Mouse (Mus musculus): ENCODE measurements around the gene Gm5152. TPM values are rescaled to one million over a fixed set of nuclear protein-coding genes. Genes with fewer than 3 reads are reported as not detected.
"Not testable (repeated sequence)": the region's sequence is repeated elsewhere in the genome, so short reads cannot be mapped to it uniquely, and the experiment has no call there.

Gm5152 gene
- not detected in 2 replicates for polyA plus RNA-seq (2012)

GRCm38 (mm10) chr5:10246426-10246825 lies at the start of gene Gm5152:
Gene Gm5152 (minus strand): TSS chr5:10246526.
- not testable (repeated sequence) for H3K4me1 ChIP-seq (ENCODE audit: control insufficient read depth); H3K4me3 ChIP-seq (replicated peaks); H3K36me3 ChIP-seq (ENCODE audit: control insufficient read depth); H3K9me3 ChIP-seq (ENCODE audit: control insufficient read depth, low read length); H3K27me3 ChIP-seq (ENCODE audit: control insufficient read depth)

GRCm38 (mm10) chr5:10254768-10255167 lies 8.4 kb upstream of the Gm5152 start:
- not testable (repeated sequence) for H3K27me3 ChIP-seq (ENCODE audit: control insufficient read depth); H3K36me3 ChIP-seq (ENCODE audit: control insufficient read depth); H3K4me1 ChIP-seq (ENCODE audit: control insufficient read depth); H3K4me3 ChIP-seq (replicated peaks); H3K9me3 ChIP-seq (ENCODE audit: control insufficient read depth, low read length)

GRCm38 (mm10) chr5:10245770-10246169 lies 556 bp downstream of the Gm5152 start:
- not testable (repeated sequence) for H3K4me1 ChIP-seq (ENCODE audit: control insufficient read depth); H3K36me3 ChIP-seq (ENCODE audit: control insufficient read depth); H3K9me3 ChIP-seq (ENCODE audit: control insufficient read depth, low read length); H3K4me3 ChIP-seq (replicated peaks); H3K27me3 ChIP-seq (ENCODE audit: control insufficient read depth)

DNA sequence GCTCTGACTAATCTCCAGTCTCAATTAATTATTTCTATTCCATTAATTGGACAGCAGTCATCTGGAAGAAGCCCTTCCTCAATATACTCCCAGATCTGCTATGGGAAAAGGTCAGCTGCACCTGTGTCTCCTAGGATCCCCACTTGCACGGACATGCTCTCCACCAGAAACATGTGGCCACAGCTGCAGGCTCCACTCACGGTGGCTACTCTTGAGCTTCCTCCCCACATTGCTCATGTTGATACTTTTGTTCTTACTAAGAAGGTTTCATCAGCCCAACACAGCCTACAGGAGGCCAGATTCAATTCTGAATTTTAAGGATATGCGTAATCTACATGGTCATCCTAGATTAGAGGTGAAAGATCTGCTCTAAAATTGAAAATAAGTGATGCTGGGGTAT lies 5.9 kb downstream of the Gm5152 start:
- H3K9me3 ChIP-seq (ENCODE audit: control insufficient read depth, low read length); H3K4me3 ChIP-seq (replicated peaks); H3K36me3 ChIP-seq (ENCODE audit: control insufficient read depth); H3K4me1 ChIP-seq (ENCODE audit: control insufficient read depth); H3K27me3 ChIP-seq (ENCODE audit: control insufficient read depth): not testable (repeated sequence)

GRCm38 (mm10) chr5:10220317-10220716 lies 26.0 kb downstream of the Gm5152 start:
- TF ChIP-seq TAL1 (IDR thresholded peaks at IDR 0.05; ENCODE audit: low read length), result no peak
- no peak for TF ChIP-seq GATA1 (IDR thresholded peaks at IDR 0.05; ENCODE audit: low read length)
- Histone ChIP-seq H3K36me3 (ENCODE audit: control insufficient read depth) (no peaks in the 10 kb centered on the region), H3K4me3 (replicated peaks) (no peak overlapping the region), H3K27me3 (ENCODE audit: control insufficient read depth) (no peaks in the 10 kb centered on the region), H3K9me3 (ENCODE audit: control insufficient read depth, low read length) (no peaks in the 10 kb centered on the region), H3K4me1 (ENCODE audit: control insufficient read depth) (no peaks in the 10 kb centered on the region)

DNA sequence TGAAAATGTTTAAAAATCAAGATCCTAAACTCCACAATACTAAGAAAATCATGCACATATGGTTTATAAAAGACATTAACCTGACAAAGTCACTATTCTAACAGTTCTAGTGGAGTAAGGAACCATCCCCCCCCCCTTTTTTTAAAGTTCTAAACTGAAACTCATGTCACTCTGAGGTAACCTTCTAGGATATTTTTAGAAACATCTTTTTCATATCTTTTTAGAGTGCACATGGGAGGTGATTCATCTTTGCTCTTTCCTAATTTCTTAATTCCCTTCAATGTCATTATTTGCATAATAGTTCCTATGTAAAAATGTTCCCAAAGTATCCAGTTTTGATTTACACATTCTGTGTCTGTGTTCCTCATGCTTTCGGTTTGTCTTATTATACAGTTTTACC lies 43.3 kb downstream of the Gm5152 start:
- peaks cover 3% of the 10 kb centered on the region for H3K9me3 ChIP-seq (ENCODE audit: control insufficient read depth, low read length)
- H3K27me3 ChIP-seq (ENCODE audit: control insufficient read depth), result no peaks in the 10 kb centered on the region
- TF ChIP-seq TAL1 (IDR thresholded peaks at IDR 0.05; ENCODE audit: low read length), result no peak
- TF ChIP-seq GATA1 (IDR thresholded peaks at IDR 0.05; ENCODE audit: low read length), result no peak
- H3K4me1 ChIP-seq (ENCODE audit: control insufficient read depth), result no peaks in the 10 kb centered on the region
- H3K36me3 ChIP-seq (ENCODE audit: control insufficient read depth), result no peaks in the 10 kb centered on the region
- no peak overlapping the region for H3K4me3 ChIP-seq (replicated peaks)

DNA sequence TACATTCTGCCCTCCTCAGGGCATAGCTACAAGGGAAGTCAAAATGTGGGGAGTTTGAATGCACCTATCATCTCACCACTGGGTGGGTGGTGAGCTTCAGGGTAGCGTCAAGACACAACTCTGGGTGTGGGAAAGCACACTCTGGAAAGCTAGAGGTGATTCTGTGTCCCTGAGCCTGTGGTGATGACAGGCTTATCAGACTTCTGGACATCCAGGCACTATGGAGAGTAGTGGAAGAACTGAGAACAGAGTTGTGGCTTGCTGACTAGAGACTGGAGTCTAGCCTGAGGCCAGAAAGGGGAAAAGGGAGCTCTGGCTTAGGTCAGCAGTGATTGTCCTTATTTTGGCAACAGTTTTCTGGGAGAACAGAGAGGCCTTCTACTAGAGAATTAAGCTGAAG lies 49.4 kb downstream of the Gm5152 start:
- no peaks in the 10 kb centered on the region for H3K36me3 ChIP-seq (ENCODE audit: control insufficient read depth)
- H3K4me3 ChIP-seq (replicated peaks), result no peak overlapping the region
- no peaks in the 10 kb centered on the region for H3K27me3 ChIP-seq (ENCODE audit: control insufficient read depth)
- no peaks in the 10 kb centered on the region for H3K4me1 ChIP-seq (ENCODE audit: control insufficient read depth)
- TF ChIP-seq GATA1 (IDR thresholded peaks at IDR 0.05; ENCODE audit: low read length) (no peak), TAL1 (IDR thresholded peaks at IDR 0.05; ENCODE audit: low read length) (no peak)
- peaks cover 7% of the 10 kb centered on the region for H3K9me3 ChIP-seq (ENCODE audit: control insufficient read depth, low read length)
